Mouse (Mus musculus) MEL (cell line): ENCODE data around the gene Chuk.

Experiments
- JUND ChIP-seq: IDR thresholded peaks from 2 replicates; pipeline ENCODE4 v1.6.1; 2011; ENCODE audit warnings: low read depth, mild to moderate bottlenecking, improper control_type of control experiment, low read length
- KAT2A ChIP-seq: conservative IDR thresholded peaks from 2 replicates; pipeline ENCODE4 v1.6.1; 2012; ENCODE audit warnings: low read depth, low read length, improper control_type of control experiment, inconsistent platforms
- MAX ChIP-seq: IDR thresholded peaks from 2 replicates; pipeline ENCODE4 v1.6.1; 2011; ENCODE audit warnings: low read length, improper control_type of control experiment
- TCF12 ChIP-seq: IDR thresholded peaks from 2 replicates; pipeline ENCODE4 v1.6.1; 2014; ENCODE audit warnings: low read depth, mild to moderate bottlenecking, inconsistent platforms, low read length, improper control_type of control experiment, moderate library complexity

GRCm38 (mm10) chr19:44030024-44030423 is 77.3 kb downstream of the Chuk start:
- TF ChIP-seq MAX: no peak
- TF ChIP-seq JUND: no peak
- TF ChIP-seq KAT2A: no peak
- no peak for TF ChIP-seq TCF12
